Mouse (Mus musculus): ENCODE measurements at regions not wholly inside any gene's neighbourhood (a gene's known extent, or its start where the extent isn't known, plus 50 kb on each side); places are given as distances from the start of the nearest gene placed in this dataset.

- TF ChIP-seq CTCF (IDR thresholded peaks at IDR 0.05; ENCODE audit: low read depth, low read length) (no peak), POLR2A (IDR thresholded peaks at IDR 0.05; ENCODE audit: borderline replicate concordance, low read depth, low read length) (no peak)
Measured at GRCm38 (mm10) chr1:183507893-183508292, 89.9 kb downstream of the Hhipl2 start.

Data from bone marrow macrophage, adult 2 months (primary cell).